Mouse (Mus musculus) heart, adult 2 months (tissue): ENCODE measurements at regions not wholly inside any gene's neighbourhood (a gene's known extent, or its start where the extent isn't known, plus 50 kb on each side); places are given as distances from the start of the nearest gene placed in this dataset.

Experiments
- CTCF ChIP-seq: fragments of 200-600 bp; IDR thresholded peaks from 2 replicates; pipeline ENCODE4 v1.8.1; 2022; ENCODE audit warnings: antibody characterized with exemption, mild to moderate bottlenecking, moderate library complexity
- EP300 ChIP-seq: fragments of 200-500 bp; IDR thresholded peaks from 2 replicates; pipeline ENCODE4 v1.6.1; 2011; ENCODE audit warnings: low read depth, low read length, control low read depth; ENCODE audit not compliant: insufficient read depth

GRCm38 (mm10) chr2:78050542-78050941, 104.4 kb upstream of the Cwc22 start:
- TF ChIP-seq CTCF = no peak
- no peak for TF ChIP-seq EP300
